Mouse (Mus musculus): ENCODE data around the gene Nsd2. TPM values are rescaled to one million over a fixed set of nuclear protein-coding genes. Genes with fewer than 3 reads are reported as not detected.

Nsd2 gene
- total RNA-seq (2014; rRNA removed): 108 and 121 TPM in 2 replicates
- 59.6 and 72.1 TPM in 2 replicates for polyA plus RNA-seq (2015; fragmentation: Nextera tagmentation; extraction: Ambion mirVana)

GRCm38 (mm10) chr5:33819876-33820732 is at the start of gene Nsd2:
Gene Nsd2 (plus strand): TSS chr5:33820725.
- Histone ChIP-seq H3K36me3 (ENCODE audit: insufficient read depth, low read length) (no peaks in the 10 kb centered on the region), H3K9me3 (ENCODE audit: low read length) (no peaks in the 10 kb centered on the region), H3K27me3 (ENCODE audit: insufficient read depth, low read length) (no peaks in the 10 kb centered on the region), H3K4me2 (ENCODE audit: low read depth, low read length, poor library complexity, severe bottlenecking) (peak within 1 kb of the TSS; percentile 85), H3K4me1 (ENCODE audit: insufficient read depth, low read length) (peaks cover 10% of the 10 kb centered on the region), H3K4me3 (ENCODE audit: low read depth, low read length) (peak within 1 kb of the TSS; percentile 99), H3K27ac (ENCODE audit: low read depth, low read length) (peak within 1 kb of the TSS; percentile 100), H3K9ac (replicated peaks; ENCODE audit: low read length, poor library complexity, severe bottlenecking) (peak within 1 kb of the TSS; percentile 99)
- ATAC-seq (ENCODE audit: low FRiP score) (peak; percentile 88), DNase-seq (ENCODE audit: low spot score) (peak; percentile 98)
- under 1% methylated on average over 76 of the region's 136 CpGs for WGBS
- no peak for TF ChIP-seq CTCF (IDR thresholded peaks at IDR 0.05)

DNA sequence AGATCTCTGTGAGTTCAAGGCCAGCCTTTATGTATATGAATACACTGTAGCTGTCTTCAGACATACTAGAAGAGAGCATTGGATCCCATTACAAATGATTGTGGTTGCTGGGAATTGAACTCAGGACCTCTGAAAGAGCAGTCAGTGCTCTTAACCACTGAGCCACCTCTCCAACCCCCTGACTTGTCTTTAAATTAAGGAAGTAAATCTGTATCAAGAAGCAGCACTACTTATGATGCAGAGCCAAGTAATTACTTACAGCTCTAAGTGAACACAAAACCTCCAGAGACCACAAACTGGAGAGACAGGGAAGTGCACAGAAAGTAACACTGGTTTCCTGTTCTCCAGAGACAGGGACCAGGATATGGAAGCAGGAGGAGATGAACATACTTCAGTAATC is 43.3 kb upstream of the Nsd2 start:
- Histone ChIP-seq H3K9ac (replicated peaks; ENCODE audit: low read length, poor library complexity, severe bottlenecking) (no peak overlapping the region), H3K4me2 (ENCODE audit: low read depth, low read length, poor library complexity, severe bottlenecking) (no peak overlapping the region), H3K9me3 (ENCODE audit: low read length) (no peaks in the 10 kb centered on the region), H3K4me1 (ENCODE audit: insufficient read depth, low read length) (0 out of 2 replicates have a peak, but pooled peaks cover 5% of the 10 kb centered on the region), H3K36me3 (ENCODE audit: insufficient read depth, low read length) (peaks cover 26% of the 10 kb centered on the region), H3K4me3 (ENCODE audit: low read depth, low read length) (no peak overlapping the region), H3K27ac (ENCODE audit: low read depth, low read length) (no peak overlapping the region), H3K27me3 (ENCODE audit: insufficient read depth, low read length) (no peaks in the 10 kb centered on the region)
- no peak for ATAC-seq (ENCODE audit: low FRiP score)
- no peak for TF ChIP-seq CTCF (IDR thresholded peaks at IDR 0.05)
- no peak for DNase-seq (ENCODE audit: low spot score)

DNA sequence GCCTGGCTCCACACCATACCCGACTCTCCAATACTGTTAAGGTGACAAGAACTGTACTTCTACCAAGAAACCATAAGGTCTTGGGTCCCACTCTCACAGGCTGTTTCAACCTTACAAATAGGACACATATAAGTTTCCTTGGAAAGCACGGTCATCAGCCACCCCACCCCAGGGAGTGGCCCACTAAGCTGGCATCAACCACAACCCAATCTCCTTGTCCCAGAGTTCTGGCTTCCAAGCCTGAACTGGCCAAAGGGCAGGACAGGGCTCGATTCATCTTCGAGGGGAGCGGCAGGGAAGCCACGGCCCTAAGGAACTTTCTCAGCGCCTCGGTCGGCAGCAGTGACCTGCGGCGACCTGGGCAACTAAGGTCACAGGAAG is 38.6 kb upstream of the Nsd2 start:
- ATAC-seq (ENCODE audit: low FRiP score): no peak
- no peak for TF ChIP-seq CTCF (IDR thresholded peaks at IDR 0.05)
- Histone ChIP-seq H3K4me1 (ENCODE audit: insufficient read depth, low read length) (0 out of 2 replicates have a peak, but pooled peaks cover 5% of the 10 kb centered on the region), H3K4me3 (ENCODE audit: low read depth, low read length) (peak overlapping the region; percentile 87), H3K27me3 (ENCODE audit: insufficient read depth, low read length) (no peaks in the 10 kb centered on the region), H3K9me3 (ENCODE audit: low read length) (no peaks in the 10 kb centered on the region), H3K27ac (ENCODE audit: low read depth, low read length) (peak overlapping the region; percentile 84), H3K36me3 (ENCODE audit: insufficient read depth, low read length) (peaks cover 10% of the 10 kb centered on the region), H3K4me2 (ENCODE audit: low read depth, low read length, poor library complexity, severe bottlenecking) (peak overlapping the region; percentile 84), H3K9ac (replicated peaks; ENCODE audit: low read length, poor library complexity, severe bottlenecking) (peak overlapping the region; percentile 90)
- no peak for DNase-seq (ENCODE audit: low spot score)
- WGBS: 5% methylated on average over 11 of the region's 11 CpGs

GRCm38 (mm10) chr5:33782345-33782998 is 38.1 kb upstream of the Nsd2 start, which contains the start of gene Letm1:
Gene Letm1 (minus strand): TSS chr5:33782817.
- H3K9ac ChIP-seq (replicated peaks; ENCODE audit: low read length, poor library complexity, severe bottlenecking): peak within 1 kb of the TSS; percentile 90
- no peaks in the 10 kb centered on the region for H3K27me3 ChIP-seq (ENCODE audit: insufficient read depth, low read length)
- peak; percentile 98 for DNase-seq (ENCODE audit: low spot score)
- 0 out of 2 replicates have a peak, but pooled peaks cover 5% of the 10 kb centered on the region for H3K4me1 ChIP-seq (ENCODE audit: insufficient read depth, low read length)
- peaks cover 4% of the 10 kb centered on the region for H3K36me3 ChIP-seq (ENCODE audit: insufficient read depth, low read length)
- ATAC-seq (ENCODE audit: low FRiP score): peak; percentile 98
- under 1% methylated on average over 55 of the region's 65 CpGs for WGBS
- no peaks in the 10 kb centered on the region for H3K9me3 ChIP-seq (ENCODE audit: low read length)
- peak within 1 kb of the TSS; percentile 87 for H3K4me3 ChIP-seq (ENCODE audit: low read depth, low read length)
- peak within 1 kb of the TSS; percentile 84 for H3K27ac ChIP-seq (ENCODE audit: low read depth, low read length)
- TF ChIP-seq CTCF (IDR thresholded peaks at IDR 0.05): peak; percentile 38
- H3K4me2 ChIP-seq (ENCODE audit: low read depth, low read length, poor library complexity, severe bottlenecking): peak within 1 kb of the TSS; percentile 84

DNA sequence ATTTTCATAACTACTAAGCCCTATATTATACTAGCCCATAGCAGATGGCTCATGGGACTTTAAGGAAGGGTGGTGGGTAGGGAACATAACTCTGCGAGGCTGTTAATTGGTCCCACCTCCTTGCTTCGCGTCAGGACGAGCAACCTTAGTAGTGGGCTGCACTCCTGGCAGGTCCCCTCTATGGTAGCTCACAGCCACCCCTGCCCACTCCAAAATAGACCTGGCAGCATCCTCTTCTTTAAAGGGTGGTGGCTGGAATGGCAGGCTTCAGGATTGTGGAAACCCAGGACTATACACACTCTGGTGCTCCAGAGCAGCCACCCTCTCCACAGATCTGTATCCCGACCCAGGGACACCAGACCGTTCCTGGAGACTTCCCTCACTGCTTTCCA is 37.5 kb upstream of the Nsd2 start:
- WGBS: 8% methylated on average over 6 of the region's 6 CpGs
- no peaks in the 10 kb centered on the region for H3K9me3 ChIP-seq (ENCODE audit: low read length)

More for the DNA sequence above, 37.5 kb upstream of the Nsd2 start:
- peak; percentile 79 for ATAC-seq (ENCODE audit: low FRiP score)
- no peaks in the 10 kb centered on the region for H3K27me3 ChIP-seq (ENCODE audit: insufficient read depth, low read length)
- peak overlapping the region; percentile 90 for H3K9ac ChIP-seq (replicated peaks; ENCODE audit: low read length, poor library complexity, severe bottlenecking)
- H3K4me3 ChIP-seq (ENCODE audit: low read depth, low read length): peak overlapping the region; percentile 87
- H3K4me1 ChIP-seq (ENCODE audit: insufficient read depth, low read length): 0 out of 2 replicates have a peak, but pooled peaks cover 5% of the 10 kb centered on the region
- no peak for TF ChIP-seq CTCF (IDR thresholded peaks at IDR 0.05)
- H3K4me2 ChIP-seq (ENCODE audit: low read depth, low read length, poor library complexity, severe bottlenecking): peak overlapping the region; percentile 84
- H3K36me3 ChIP-seq (ENCODE audit: insufficient read depth, low read length): no peaks in the 10 kb centered on the region
- H3K27ac ChIP-seq (ENCODE audit: low read depth, low read length): peak overlapping the region; percentile 84; the same call in 1 of the 2 replicates
- no peak for DNase-seq (ENCODE audit: low spot score)
